Mouse (Mus musculus) erythroblast, embryonic 14.5 days (primary cell): ENCODE data around the gene Ephb1.

Experiments
- GATA1 ChIP-seq: IDR thresholded peaks from 2 replicates; pipeline ENCODE4 v1.6.1; 2012; ENCODE audit warnings: low read length, inconsistent platforms, mixed read lengths
- TAL1 ChIP-seq: IDR thresholded peaks from 3 replicates; pipeline ENCODE4 v1.6.1; 2012; ENCODE audit warnings: low read length, inconsistent platforms, mixed read lengths

- TF ChIP-seq TAL1 (no peak), GATA1 (no peak)
Measured at GRCm38 (mm10) chr9:102211296-102212035, 143.0 kb downstream of the Ephb1 start.
